Mouse (Mus musculus) monocyte, adult 5-6 weeks (primary cell): ENCODE results near the gene Uts2b. TPM values are rescaled to one million over a fixed set of nuclear protein-coding genes. Genes with fewer than 3 reads are reported as not detected.
"Not testable (repeated sequence)": the region's sequence is repeated elsewhere in the genome, so short reads cannot be mapped to it uniquely, and the experiment has no call there.

Source experiments
- ATAC-seq: fragments of 153-309, 156-312 bp; replicated peaks from 2 replicates; pipeline ENCODE4 v1.8.0; 2017; ENCODE audit warnings: mild to moderate bottlenecking; ENCODE audit not compliant: low TSS enrichment, insufficient number of reproducible peaks, severe bottlenecking, poor library complexity, low FRiP score
- total RNA-seq: library from RNA; stranded (forward); fragments of 200-1000, 200-491, 200-594 nt; gene quantifications from 3 replicates; pipeline ENCODE4 v1.2.3, GENCODE M21; 2017

Uts2b gene
- total RNA-seq, 1 experiment from 2014 or later = not detected

- ATAC-seq = no peak
Observed at GRCm38 (mm10) chr16:27384893-27385603, 15.0 kb upstream of the Uts2b start.

GRCm38 (mm10) chr16:27382217-27382616, 12.2 kb upstream of the Uts2b start:
- ATAC-seq = no peak

- peak; percentile 69 for ATAC-seq
Observed at GRCm38 (mm10) chr16:27376556-27376955, 6.5 kb upstream of the Uts2b start.

- ATAC-seq = no peak
Observed at GRCm38 (mm10) chr16:27375318-27375717, 5.3 kb upstream of the Uts2b start.

- peak; percentile 94 for ATAC-seq
Observed at GRCm38 (mm10) chr16:27374139-27374538, 4.1 kb upstream of the Uts2b start.

DNA sequence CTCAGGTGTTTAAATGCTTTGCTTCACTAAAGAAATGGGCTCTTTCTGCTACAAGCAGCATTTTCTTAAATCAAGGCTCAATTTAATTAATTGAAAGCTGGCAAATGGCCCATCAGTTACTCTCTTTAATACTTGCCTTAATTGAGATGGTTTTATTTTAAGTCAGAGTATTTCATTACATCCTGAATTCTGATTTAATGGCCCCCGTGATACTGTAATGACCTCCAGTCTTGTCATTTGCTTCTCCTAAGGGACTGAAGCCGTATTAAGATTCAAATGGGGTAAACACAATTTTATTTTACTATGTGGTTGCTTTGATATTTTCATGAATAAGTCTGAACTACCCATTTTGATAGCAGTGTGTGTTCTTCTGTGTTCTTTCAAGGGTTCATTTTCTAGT, 661 bp upstream of the Uts2b start:
- ATAC-seq = no peak

- no peak for ATAC-seq
Observed at GRCm38 (mm10) chr16:27360059-27360458, 10.0 kb downstream of the Uts2b start.

DNA sequence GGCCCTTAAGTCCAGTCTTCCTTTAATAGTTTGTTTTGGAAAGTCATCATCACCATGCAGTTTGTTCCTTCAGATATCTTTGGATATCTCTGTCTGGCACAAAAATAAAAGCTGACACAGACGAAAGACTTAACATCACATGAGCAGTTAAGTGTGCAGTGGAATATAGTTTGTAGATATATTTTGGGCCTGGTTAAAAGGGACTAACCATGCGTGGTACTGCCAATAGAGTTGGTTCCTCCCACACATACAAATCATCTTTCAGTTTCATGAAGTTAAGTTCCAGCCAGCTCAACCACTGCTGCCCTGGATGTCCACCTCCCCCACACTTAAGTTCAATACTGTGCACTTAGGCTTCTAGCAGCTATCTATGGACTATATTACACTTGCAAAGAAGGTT, 15.6 kb downstream of the Uts2b start:
- ATAC-seq = no peak

DNA sequence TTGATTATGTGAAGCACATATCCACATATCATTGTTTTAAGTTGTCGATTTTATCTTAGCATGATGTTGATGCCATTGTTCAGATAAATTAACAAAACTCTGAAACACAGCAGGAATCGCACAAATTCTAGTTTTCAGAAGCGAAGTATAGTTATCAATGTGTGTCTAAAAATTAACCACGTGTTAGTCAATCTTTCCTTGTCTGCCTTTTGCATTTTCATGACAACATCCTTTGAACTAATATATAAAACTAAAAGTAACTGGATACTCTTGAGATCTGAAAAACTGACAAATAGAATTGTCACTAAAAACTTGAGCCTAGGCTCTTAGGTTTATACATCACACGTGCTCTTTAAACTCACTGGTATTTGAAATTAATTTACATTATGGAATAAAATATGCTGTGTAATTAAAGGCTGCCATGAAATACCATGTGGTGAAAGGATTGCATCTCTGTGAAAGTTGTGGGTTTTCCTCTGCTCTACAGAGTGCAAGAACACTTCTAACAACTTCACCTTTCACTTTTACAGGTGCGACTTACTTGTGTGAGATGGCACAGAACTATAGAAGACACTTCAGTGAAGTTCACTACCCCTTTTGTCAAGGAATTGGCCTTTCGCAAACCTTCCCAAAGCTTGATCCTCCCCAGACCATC, 20.0 kb downstream of the Uts2b start:
- ATAC-seq = no peak

DNA sequence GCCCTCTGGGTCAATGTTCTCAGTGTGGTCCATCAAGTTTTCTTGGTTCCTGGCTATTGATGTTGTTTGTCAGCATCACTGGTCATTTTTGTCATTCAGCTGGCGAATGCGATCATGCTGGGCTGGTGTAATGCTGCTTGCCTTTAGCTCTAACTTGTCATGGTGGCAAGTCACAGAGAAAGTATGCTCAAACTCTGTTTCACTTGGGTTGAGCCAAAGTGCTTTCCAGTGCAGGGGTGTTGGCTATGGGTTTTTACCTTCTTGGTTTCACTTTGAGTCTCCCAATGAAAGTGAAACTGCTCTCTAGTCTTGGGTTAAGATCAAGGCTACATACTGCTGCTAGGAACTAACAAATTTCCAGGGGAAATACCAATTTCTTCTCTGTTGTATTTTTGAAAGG, 20.8 kb downstream of the Uts2b start:
- ATAC-seq = peak; percentile 84

- no peak for ATAC-seq
Observed at GRCm38 (mm10) chr16:27348359-27348758, 21.7 kb downstream of the Uts2b start.

- ATAC-seq = no peak
Observed at GRCm38 (mm10) chr16:27347521-27347920, 22.5 kb downstream of the Uts2b start.

DNA sequence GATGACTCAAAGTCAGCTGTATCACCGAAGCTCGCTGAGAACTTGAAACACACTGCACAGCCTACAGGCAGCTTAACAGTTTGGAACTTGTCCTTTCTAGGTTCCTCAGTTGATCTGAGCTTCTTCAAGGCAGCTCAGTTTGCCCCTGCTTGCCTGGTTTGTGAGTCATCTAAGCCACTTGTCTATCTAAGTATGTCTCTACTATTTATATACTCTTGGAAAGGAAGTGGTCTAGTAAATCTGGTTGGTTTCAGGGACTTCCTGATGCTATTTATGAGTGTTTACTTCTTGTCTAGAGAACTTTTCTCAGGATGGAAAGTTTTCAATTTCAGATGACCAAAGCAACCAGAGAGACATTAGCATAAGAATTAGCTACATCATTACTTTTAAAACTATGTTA, 43.6 kb downstream of the Uts2b start:
- ATAC-seq = 0 out of 2 replicates have a peak, but pooled peaks have one; percentile 40

DNA sequence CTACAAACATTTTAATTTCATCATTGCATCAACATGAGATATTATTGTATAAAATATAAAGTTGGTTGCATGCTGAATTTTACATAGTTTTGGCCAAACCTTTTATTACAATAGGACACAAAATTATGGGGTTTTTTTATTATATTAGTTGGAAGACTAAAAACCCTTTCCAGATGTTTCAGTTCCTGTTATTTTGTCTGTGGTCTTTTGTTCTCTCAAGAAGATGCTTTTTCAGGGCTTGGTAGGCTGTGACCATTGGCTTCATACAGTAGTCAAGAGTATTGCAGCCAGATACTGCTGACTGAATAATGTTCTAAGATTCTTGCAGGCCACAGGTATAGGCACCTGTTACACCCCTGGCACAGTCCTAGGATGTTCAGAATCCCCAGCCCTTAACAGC, 48.0 kb downstream of the Uts2b start:
- ATAC-seq = no peak

- ATAC-seq = no peak
Observed at GRCm38 (mm10) chr16:27319099-27319498, 50.9 kb downstream of the Uts2b start.

DNA sequence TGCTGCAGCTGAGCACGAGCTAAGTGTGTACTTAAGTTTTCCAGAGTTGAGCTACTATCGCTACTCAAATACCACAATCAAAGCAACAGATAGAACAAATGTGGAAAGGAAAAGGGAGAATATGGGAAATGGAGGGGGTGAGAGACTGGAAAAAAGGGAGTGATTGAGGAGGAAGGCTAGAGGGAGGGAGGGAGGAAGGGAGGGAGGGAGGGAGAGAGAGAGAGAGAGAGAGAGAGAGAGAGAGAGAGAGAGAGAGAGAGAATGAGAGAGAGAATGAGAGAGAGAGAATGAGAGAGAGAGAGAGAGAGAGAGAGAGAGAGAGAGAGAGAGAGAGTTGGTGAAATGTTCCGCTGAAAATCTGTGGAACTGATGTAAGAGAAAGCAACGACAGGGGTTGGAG, 62.9 kb downstream of the Uts2b start, which contains the start of gene Ostn:
Gene Ostn (plus strand): TSS at position 301 of the 400 bp plus-strand sequence.
- not testable (repeated sequence) for ATAC-seq

Other genes starting within 250 kb of the Uts2b start
- gene Ostn, start 62.8 kb downstream of the Uts2b start, total RNA-seq = not detected in 3 replicates
- 219 to 276 TPM (median 271 TPM) in 3 replicates for gene Ccdc50, start 18.6 kb upstream of the Uts2b start, total RNA-seq